In genomic region chr2:131159938-131160581, GRCm38 (mm10) we compare ENCODE assay signal across 8 mouse cellular contexts. TPM values are rescaled to one million over a fixed set of nuclear protein-coding genes. Genes with fewer than 3 reads are reported as not detected.
DNase-seq lines count a peak whose midpoint lies in the region; ATAC-seq and TF ChIP-seq lines count a peak whose summit lies in the region.

Gene 1700037H04Rik (minus strand): TSS chr2:131160081.

- H3K4me2 ChIP-seq in hindbrain, postnatal 0 days (ENCODE audit: low read depth, low read length), result peak within 1 kb of the TSS; percentile 93

- no peaks in the 10 kb centered on the region for H3K9me3 ChIP-seq in hindbrain, postnatal 0 days (ENCODE audit: low read length)

- peak within 1 kb of the TSS; percentile 97 for H3K27ac ChIP-seq in gastrocnemius, adult 2 months
- peak within 1 kb of the TSS; percentile 83 for H3K27ac ChIP-seq in hindbrain, postnatal 0 days
- H3K27ac ChIP-seq in left cerebral cortex, adult 2 months, result peak within 1 kb of the TSS; percentile 90

- peaks cover 13% of the 10 kb centered on the region for H3K4me1 ChIP-seq in hindbrain, postnatal 0 days (ENCODE audit: insufficient read depth, low read length)

- H3K4me3 ChIP-seq in gastrocnemius, adult 2 months, result peak within 1 kb of the TSS; percentile 90
- H3K4me3 ChIP-seq in hindbrain, postnatal 0 days (ENCODE audit: low read length), result peak within 1 kb of the TSS; percentile 62
- peak within 1 kb of the TSS; percentile 72 for H3K4me3 ChIP-seq in left cerebral cortex, adult 2 months

- H3K9ac ChIP-seq in hindbrain, postnatal 0 days (replicated peaks; ENCODE audit: low read length), result peak within 1 kb of the TSS; percentile 82

- WGBS in hindbrain, postnatal 0 days, result under 1% methylated on average over 54 of the region's 54 CpGs

- intact Hi-C loops in gastrocnemius, adult 2 months (cut with DNase I), result loop anchor here (5.0 kb wide), 2 partner anchors 63 to 92 kb away; no protein-coding TSS in a partner anchor
- intact Hi-C loops in left cerebral cortex, adult 2 months (cut with DNase I), result loop anchor here (1.0 to 5.0 kb wide), 4 partner anchors 65 to 118 kb away; partner anchors contain the start of genes Gfra4 and Pank2

- no peaks in the 10 kb centered on the region for H3K27me3 ChIP-seq in hindbrain, postnatal 0 days (ENCODE audit: insufficient read depth, low read length)

- peak; percentile 99 for DNase-seq in ZHBTc4 (ENCODE audit: low read depth, low spot score)
- DNase-seq in gastrocnemius, adult 2 months, result peak; percentile 98
- peak; percentile 99 for DNase-seq in hindbrain, postnatal 0 days (ENCODE audit: low spot score)
- peak; percentile 92 to 95 for DNase-seq in left cerebral cortex, adult 2 months (ENCODE audit: extremely low spot score in 1 of 2, low spot score in 2 of 2)
- DNase-seq in right cerebral cortex, adult 2 months (ENCODE audit: low spot score in 2 of 2), result peak; percentile 95 to 98
- peak; percentile 97 for DNase-seq in urinary bladder, postnatal 14 days (ENCODE audit: low spot score)

- ATAC-seq in common myeloid progenitor, adult 5-6 weeks (replicated peaks; ENCODE audit: low read depth, poor library complexity, severe bottlenecking), result peak; percentile 96
- peak; percentile 98 for ATAC-seq in hindbrain, postnatal 0 days
- peak; percentile 93 for ATAC-seq in megakaryocyte, adult 5-6 weeks (ENCODE audit: poor library complexity, severe bottlenecking)

- H3K36me3 ChIP-seq in hindbrain, postnatal 0 days (ENCODE audit: insufficient read depth, low read length), result no peaks in the 10 kb centered on the region; the same call in 1 of the 2 replicates

- TF ChIP-seq CTCF in gastrocnemius, adult 2 months (IDR thresholded peaks at IDR 0.05), result no peak
- TF ChIP-seq CTCF in hindbrain, postnatal 0 days (IDR thresholded peaks at IDR 0.05; ENCODE audit: low read depth), result no peak
- no peak for TF ChIP-seq CTCF in left cerebral cortex, adult 2 months (IDR thresholded peaks at IDR 0.05)

RNA-seq across cellular contexts. Expression of gene 1700037H04Rik, which starts in this region (rescaled TPM):
- total RNA-seq in common myeloid progenitor, adult 5-6 weeks (2017), result 29.2 and 30.8 TPM in 2 replicates
- total RNA-seq in gastrocnemius, adult 2 months (2021), result 1 to 10 TPM; 3.6 to 4.5 TPM
- 155 and 157 TPM in 2 replicates for total RNA-seq in hindbrain, postnatal 0 days (2014; rRNA removed)
- polyA plus RNA-seq in hindbrain, postnatal 0 days (2015; fragmentation: Nextera tagmentation; extraction: Ambion mirVana), result 76.0 and 79.3 TPM in 2 replicates
- 10 to 100 TPM; 63.7 to 76.7 TPM for total RNA-seq in left cerebral cortex, adult 2 months (2021)
- 21.5 and 31.3 TPM in 2 replicates for total RNA-seq in megakaryocyte, adult 5-6 weeks (2015)
- total RNA-seq in megakaryocyte, adult 5-6 weeks (2017), result 15.5 and 22.7 TPM in 2 replicates

Comparison
In these comparisons a context has a peak if more than half of its experiments do, and no peak if none do; other contexts are left out.
1. Peak in every context shown above with its lines: DNase-seq, ATAC-seq, H3K4me3 ChIP-seq and H3K27ac ChIP-seq.